Mouse (Mus musculus): Measurements from ENCODE around the gene Mageb18. TPM values are rescaled to one million over a fixed set of nuclear protein-coding genes. Genes with fewer than 3 reads are reported as not detected.
"Not testable (repeated sequence)": the region's sequence is repeated elsewhere in the genome, so short reads cannot be mapped to it uniquely, and the experiment has no call there.

Gene Mageb18
- total RNA-seq (2021), result not detected in 2 replicates
- long read RNA-seq, result 0 reads

GRCm38 (mm10) chrX:92599472-92599871 lies at the start of gene Mageb18:
Gene Mageb18 (minus strand): TSS chrX:92599572.
- DNase-seq, result no peak

GRCm38 (mm10) chrX:92612788-92613187 lies 13.4 kb upstream of the Mageb18 start:
- DNase-seq, result no peak

- DNase-seq, result no peak
Observed at GRCm38 (mm10) chrX:92610466-92610865, 11.1 kb upstream of the Mageb18 start.

- DNase-seq, result peak; percentile 4
Observed at GRCm38 (mm10) chrX:92597324-92597723, 2.0 kb downstream of the Mageb18 start.

GRCm38 (mm10) chrX:92527826-92528225 lies 71.5 kb downstream of the Mageb18 start:
- no peak for DNase-seq

GRCm38 (mm10) chrX:92498254-92498653 lies 101.1 kb downstream of the Mageb18 start:
- no peak for DNase-seq

- not testable (repeated sequence) for DNase-seq
Observed at GRCm38 (mm10) chrX:92489649-92490048, 109.7 kb downstream of the Mageb18 start, which contains the start of gene Gm5941. Gene Gm5941 (plus strand): TSS chrX:92489949.

GRCm38 (mm10) chrX:92464773-92465172 lies 134.6 kb downstream of the Mageb18 start:
- no peak for DNase-seq

- no peak for DNase-seq
Observed at GRCm38 (mm10) chrX:92460496-92460895, 138.9 kb downstream of the Mageb18 start.

GRCm38 (mm10) chrX:92387384-92387783 lies 212.0 kb downstream of the Mageb18 start:
- DNase-seq, result no peak

GRCm38 (mm10) chrX:92342924-92343323 lies 256.4 kb downstream of the Mageb18 start:
- DNase-seq, result peak; percentile 49

- no peak for DNase-seq
Observed at GRCm38 (mm10) chrX:92340906-92341305, 258.5 kb downstream of the Mageb18 start.

GRCm38 (mm10) chrX:92339551-92339950 lies 259.8 kb downstream of the Mageb18 start:
- no peak for DNase-seq

- no peak for DNase-seq
Observed at GRCm38 (mm10) chrX:92333459-92333858, 265.9 kb downstream of the Mageb18 start.

- no peak for DNase-seq
Observed at GRCm38 (mm10) chrX:92323599-92323998, 275.8 kb downstream of the Mageb18 start.

GRCm38 (mm10) chrX:92280619-92281018 lies 318.8 kb downstream of the Mageb18 start:
- DNase-seq, result no peak

Other genes with a start within 250 kb of the Mageb18 start
- gene Gm5941, start 109.6 kb downstream of the Mageb18 start, total RNA-seq (2021), result not detected in 2 replicates

Data from adrenal gland, postnatal 25 days (tissue).